Mouse (Mus musculus): ENCODE measurements around the gene Olfr1084.
"Not testable (repeated sequence)": the region's sequence is repeated elsewhere in the genome, so short reads cannot be mapped to it uniquely, and the experiment has no call there.

The Olfr1084 gene

GRCm38 (mm10) chr2:86639625-86640024 is at the start of gene Olfr1084:
TSS of gene Olfr1084 (minus strand) at chr2:86639725.
- not testable (repeated sequence) for DNase-seq (ENCODE audit: low read depth, low spot score)

- DNase-seq (ENCODE audit: low read depth, low spot score): no peak
Observed at GRCm38 (mm10) chr2:86679992-86680391, 40.5 kb upstream of the Olfr1084 start, which contains the start of gene Olfr1086. TSS of gene Olfr1086 (minus strand) at chr2:86680092.

- no peak for DNase-seq (ENCODE audit: low read depth, low spot score)
Observed at GRCm38 (mm10) chr2:86661919-86662318, 22.4 kb upstream of the Olfr1084 start, which contains the start of gene Olfr1085. TSS of gene Olfr1085 (minus strand) at chr2:86662019.

- not testable (repeated sequence) for DNase-seq (ENCODE audit: low read depth, low spot score)
Observed at GRCm38 (mm10) chr2:86598866-86599265, 40.7 kb downstream of the Olfr1084 start, which contains the start of gene Olfr1082. TSS of gene Olfr1082 (minus strand) at chr2:86598966.
